Mouse (Mus musculus) limb, embryonic 15.5 days (tissue): ENCODE data around the gene Nudc. TPM values are rescaled to one million over a fixed set of nuclear protein-coding genes. Genes with fewer than 3 reads are reported as not detected.

Experiments
- ATAC-seq: fragments of 200-750 bp; cut with Nextera tagmentation; 2 replicates; pipeline ENCODE4 v1.8.0; 2017; ENCODE audit warnings: low read depth, moderate TSS enrichment; ENCODE audit not compliant: insufficient number of reproducible peaks, low FRiP score, low TSS enrichment
- H3K27ac ChIP-seq: fragments of 300-500 bp; sonication (generic); 2 replicates; pipeline ENCODE4 v1.5.1; 2015; ENCODE audit warnings: moderate library complexity, mild to moderate bottlenecking, inconsistent platforms
- H3K27me3 ChIP-seq: fragments of 300-500 bp; sonication (generic); 2 replicates; pipeline ENCODE4 v1.6.1; 2015; ENCODE audit warnings: inconsistent platforms
- H3K36me3 ChIP-seq: fragments of 300-500 bp; sonication (generic); 2 replicates; pipeline ENCODE4 v1.6.1; 2015; ENCODE audit warnings: inconsistent platforms
- H3K4me1 ChIP-seq: fragments of 300-500 bp; sonication (generic); 2 replicates; pipeline ENCODE4 v1.6.1; 2015; ENCODE audit warnings: inconsistent platforms
- H3K4me2 ChIP-seq: fragments of 300-500 bp; sonication (generic); 2 replicates; pipeline ENCODE4 v1.6.1; 2015; ENCODE audit warnings: mild to moderate bottlenecking, inconsistent platforms
- H3K4me3 ChIP-seq: fragments of 300-500 bp; sonication (generic); 2 replicates; pipeline ENCODE4 v1.5.1; 2015; ENCODE audit warnings: mild to moderate bottlenecking, inconsistent platforms
- H3K9ac ChIP-seq: fragments of 300-500 bp; sonication (generic); 2 replicates; pipeline ENCODE4 v1.6.1; 2015; ENCODE audit warnings: inconsistent platforms
- H3K9me3 ChIP-seq: fragments of 300-500 bp; sonication (generic); 2 replicates; pipeline ENCODE4 v1.6.1; 2016; ENCODE audit warnings: inconsistent platforms
- WGBS: fragments of 180-500 bp; shearing (Covaris S2); methylation state at CpG from one replicate; pipeline ENCODE4 v1.1.7; 2015; 5-methylcytosine and 5-hydroxymethylcytosine counted together
- polyA plus RNA-seq: library from polyadenylated mRNA; unstranded; fragments of >200 nt; fragmentation: Nextera tagmentation; extraction: Ambion mirVana; gene quantifications from 2 replicates; pipeline ENCODE4 v1.2.1, GENCODE M21; 2015

Gene Nudc
- polyA plus RNA-seq, 1 experiment from 2014 or later = 247 TPM

- ATAC-seq = no peak
- no peaks in the 10 kb centered on the region for H3K27me3 ChIP-seq
- H3K4me3 ChIP-seq = no peak overlapping the region
- no peaks in the 10 kb centered on the region for H3K36me3 ChIP-seq
- no peak overlapping the region for H3K27ac ChIP-seq
- no peak overlapping the region for H3K9ac ChIP-seq
- H3K9me3 ChIP-seq = no peaks in the 10 kb centered on the region
- no peak overlapping the region for H3K4me2 ChIP-seq
- 17% methylated on average over 8 of the region's 8 CpGs for WGBS
- no peaks in the 10 kb centered on the region for H3K4me1 ChIP-seq
These were observed 21.5 kb upstream of the Nudc start for GRCm38 (mm10) chr4:133567251-133567650.

- ATAC-seq = no peak
- H3K9ac ChIP-seq = no peak overlapping the region
- no peak overlapping the region for H3K4me2 ChIP-seq
- no peak overlapping the region for H3K27ac ChIP-seq
- no peaks in the 10 kb centered on the region for H3K27me3 ChIP-seq
- 66% methylated on average over 11 of the region's 11 CpGs for WGBS
- H3K4me1 ChIP-seq = no peaks in the 10 kb centered on the region
- no peak overlapping the region for H3K4me3 ChIP-seq
- H3K9me3 ChIP-seq = no peaks in the 10 kb centered on the region
- H3K36me3 ChIP-seq = no peaks in the 10 kb centered on the region
These were observed 17.4 kb upstream of the Nudc start for GRCm38 (mm10) chr4:133563123-133563571.

GRCm38 (mm10) chr4:133561622-133562021, 15.8 kb upstream of the Nudc start:
- no peaks in the 10 kb centered on the region for H3K9me3 ChIP-seq

GRCm38 (mm10) chr4:133559846-133560245, 14.1 kb upstream of the Nudc start:
- Histone ChIP-seq H3K27me3 (peaks cover 6% of the 10 kb centered on the region; the same call in 1 of the 2 replicates), H3K36me3 (no peaks in the 10 kb centered on the region), H3K4me3 (no peak overlapping the region), H3K4me1 (no peaks in the 10 kb centered on the region), H3K9ac (no peak overlapping the region), H3K4me2 (no peak overlapping the region), H3K27ac (no peak overlapping the region), H3K9me3 (no peaks in the 10 kb centered on the region)
- no peak for ATAC-seq
- WGBS = 68% methylated on average over 4 of the region's 4 CpGs

More at GRCm38 (mm10) chr4:133561622-133562021, 15.8 kb upstream of the Nudc start:
- ATAC-seq = no peak
- WGBS = 44% methylated on average over 4 of the region's 4 CpGs
- Histone ChIP-seq H3K4me2 (no peak overlapping the region), H3K4me1 (no peaks in the 10 kb centered on the region), H3K27me3 (no peaks in the 10 kb centered on the region), H3K36me3 (no peaks in the 10 kb centered on the region), H3K9ac (no peak overlapping the region), H3K27ac (no peak overlapping the region), H3K4me3 (no peak overlapping the region)

- Histone ChIP-seq H3K27me3 (peaks cover 12% of the 10 kb centered on the region; the same call in 1 of the 2 replicates), H3K4me1 (no peaks in the 10 kb centered on the region), H3K27ac (no peak overlapping the region), H3K9me3 (no peaks in the 10 kb centered on the region), H3K36me3 (no peaks in the 10 kb centered on the region), H3K9ac (no peak overlapping the region), H3K4me3 (no peak overlapping the region), H3K4me2 (no peak overlapping the region)
- WGBS = 42% methylated on average over 10 of the region's 10 CpGs
- no peak for ATAC-seq
These were observed 11.4 kb upstream of the Nudc start for GRCm38 (mm10) chr4:133557041-133557717.

GRCm38 (mm10) chr4:133553448-133554330, 7.9 kb upstream of the Nudc start:
- no peak for ATAC-seq
- 73% methylated on average over 19 of the region's 19 CpGs for WGBS
- no peak overlapping the region for H3K4me3 ChIP-seq

GRCm38 (mm10) chr4:133552768-133553447, 7.1 kb upstream of the Nudc start, which contains the start of gene Nr0b2:
Gene Nr0b2, plus strand, starts transcription at chr4:133553376.
- Histone ChIP-seq H3K36me3 (no peaks in the 10 kb centered on the region), H3K27me3 (peaks cover 17% of the 10 kb centered on the region; the same call in 1 of the 2 replicates), H3K27ac (no peak within 1 kb of the TSS), H3K4me1 (no peaks in the 10 kb centered on the region), H3K4me3 (no peak within 1 kb of the TSS), H3K9ac (no peak within 1 kb of the TSS), H3K4me2 (no peak within 1 kb of the TSS), H3K9me3 (no peaks in the 10 kb centered on the region)
- ATAC-seq = no peak
- WGBS = 68% methylated on average over 10 of the region's 10 CpGs

More at GRCm38 (mm10) chr4:133553448-133554330, 7.9 kb upstream of the Nudc start:
- H3K9me3 ChIP-seq = no peaks in the 10 kb centered on the region
- H3K27ac ChIP-seq = no peak overlapping the region
- H3K4me2 ChIP-seq = no peak overlapping the region
- H3K9ac ChIP-seq = no peak overlapping the region
- H3K4me1 ChIP-seq = no peaks in the 10 kb centered on the region
- H3K36me3 ChIP-seq = no peaks in the 10 kb centered on the region
- peaks cover 17% of the 10 kb centered on the region; the same call in 1 of the 2 replicates for H3K27me3 ChIP-seq

- Histone ChIP-seq H3K4me3 (no peak overlapping the region), H3K9me3 (no peaks in the 10 kb centered on the region), H3K36me3 (no peaks in the 10 kb centered on the region), H3K4me2 (no peak overlapping the region), H3K27me3 (peaks cover 17% of the 10 kb centered on the region; the same call in 1 of the 2 replicates), H3K4me1 (no peaks in the 10 kb centered on the region), H3K27ac (no peak overlapping the region), H3K9ac (no peak overlapping the region)
- 70% methylated on average over 1 of the region's 1 CpGs for WGBS
- ATAC-seq = no peak
These were observed 6.2 kb upstream of the Nudc start for GRCm38 (mm10) chr4:133552029-133552428.

- H3K27me3 ChIP-seq = no peaks in the 10 kb centered on the region
- ATAC-seq = no peak
- no peaks in the 10 kb centered on the region for H3K9me3 ChIP-seq
- no peak overlapping the region for H3K27ac ChIP-seq
- H3K4me3 ChIP-seq = no peak overlapping the region
- no peak overlapping the region for H3K9ac ChIP-seq
- peaks cover 96% of the 10 kb centered on the region for H3K36me3 ChIP-seq
- 91% methylated on average over 5 of the region's 5 CpGs for WGBS
- no peak overlapping the region for H3K4me2 ChIP-seq
- H3K4me1 ChIP-seq = no peaks in the 10 kb centered on the region
These were observed 9.1 kb downstream of the Nudc start for GRCm38 (mm10) chr4:133536652-133537051.

- H3K27ac ChIP-seq = no peak overlapping the region
- no peaks in the 10 kb centered on the region for H3K4me1 ChIP-seq
- no peak overlapping the region for H3K4me3 ChIP-seq
- WGBS = 89% methylated on average over 3 of the region's 3 CpGs
- no peak overlapping the region for H3K4me2 ChIP-seq
- no peak for ATAC-seq
- H3K36me3 ChIP-seq = peaks cover 96% of the 10 kb centered on the region
- H3K9me3 ChIP-seq = no peaks in the 10 kb centered on the region
- no peak overlapping the region for H3K9ac ChIP-seq
- H3K27me3 ChIP-seq = no peaks in the 10 kb centered on the region
These were observed 9.7 kb downstream of the Nudc start for GRCm38 (mm10) chr4:133536081-133536480.

- H3K4me1 ChIP-seq = no peaks in the 10 kb centered on the region; the same call in 1 of the 2 replicates
- no peak for ATAC-seq
- no peak overlapping the region for H3K4me2 ChIP-seq
- no peaks in the 10 kb centered on the region for H3K27me3 ChIP-seq
- H3K9me3 ChIP-seq = no peaks in the 10 kb centered on the region
- no peak overlapping the region for H3K9ac ChIP-seq
- H3K27ac ChIP-seq = no peak overlapping the region
- peaks cover 93% of the 10 kb centered on the region for H3K36me3 ChIP-seq
- WGBS = 87% methylated on average over 3 of the region's 3 CpGs
- H3K4me3 ChIP-seq = no peak overlapping the region
These were observed 13.0 kb downstream of the Nudc start for GRCm38 (mm10) chr4:133532777-133533176.
